Mouse (Mus musculus): Measurements from ENCODE around the gene Dram1. TPM values are rescaled to one million over a fixed set of nuclear protein-coding genes. Genes with fewer than 3 reads are reported as not detected.

Dram1 gene
- polyA plus RNA-seq, 1 experiment from 2014 or later: 2.7 TPM

- POLR2A ChIA-PET: no interaction called here
- no peak for TF ChIP-seq CTCF (IDR thresholded peaks at IDR 0.05)
- no peak for ATAC-seq
- CTCF ChIA-PET: interaction anchor here (1.5 kb wide), 1 partner anchor 9 kb away, joined by 4 read pairs; no protein-coding TSS in a partner anchor
- in situ Hi-C loops (cut with MboI; ENCODE audit: low pct_unique_long_range_greater_than_20kb): loop anchor here (25.0 kb wide), 1 partner anchor 633 kb away; no protein-coding TSS in a partner anchor
- DNase-seq (ENCODE audit: low read depth, low spot score): no peak
- H3K27me3 ChIP-seq: no peaks in the 10 kb centered on the region
Observed at GRCm38 (mm10) chr10:88354599-88354998, 24.3 kb downstream of the Dram1 start.

GRCm38 (mm10) chr10:88352549-88352948, 26.3 kb downstream of the Dram1 start:
- in situ Hi-C loops (cut with MboI; ENCODE audit: low pct_unique_long_range_greater_than_20kb): loop anchor here (25.0 kb wide), 1 partner anchor 635 kb away; no protein-coding TSS in a partner anchor
- no peaks in the 10 kb centered on the region for H3K27me3 ChIP-seq
- ATAC-seq (no peak), DNase-seq (ENCODE audit: low read depth, low spot score) (no peak)
- no peak for TF ChIP-seq CTCF (IDR thresholded peaks at IDR 0.05)
- ChIA-PET POLR2A (no interaction called here), CTCF (no interaction called here)

- no peak for ATAC-seq
- POLR2A ChIA-PET: no interaction called here
- CTCF ChIA-PET: interaction anchor here (1.3 kb wide), 1 partner anchor 815 kb away, joined by 3 read pairs; no protein-coding TSS in a partner anchor
- in situ Hi-C loops (cut with MboI; ENCODE audit: low pct_unique_long_range_greater_than_20kb): loop anchor here (25.0 kb wide), 1 partner anchor 636 kb away; no protein-coding TSS in a partner anchor
- H3K27me3 ChIP-seq: no peaks in the 10 kb centered on the region
- TF ChIP-seq CTCF (IDR thresholded peaks at IDR 0.05): no peak
- no peak for DNase-seq (ENCODE audit: low read depth, low spot score)
Observed at GRCm38 (mm10) chr10:88351411-88352103, 27.3 kb downstream of the Dram1 start.

- in situ Hi-C loops (cut with MboI; ENCODE audit: low pct_unique_long_range_greater_than_20kb): loop anchor here (25.0 kb wide), 1 partner anchor 637 kb away; no protein-coding TSS in a partner anchor
- POLR2A ChIA-PET: no interaction called here
- ATAC-seq (no peak), DNase-seq (ENCODE audit: low read depth, low spot score) (no peak)
- CTCF ChIA-PET: interaction anchor here (1.3 kb wide), 1 partner anchor 814 kb away, joined by 3 read pairs; no protein-coding TSS in a partner anchor
- no peaks in the 10 kb centered on the region for H3K27me3 ChIP-seq
- TF ChIP-seq CTCF (IDR thresholded peaks at IDR 0.05): no peak
Observed at GRCm38 (mm10) chr10:88350687-88351086, 28.2 kb downstream of the Dram1 start.

GRCm38 (mm10) chr10:88349800-88350199, 29.1 kb downstream of the Dram1 start:
- POLR2A ChIA-PET: no interaction called here
- no peak for DNase-seq (ENCODE audit: low read depth, low spot score)
- CTCF ChIA-PET: no interaction called here
- H3K27me3 ChIP-seq: no peaks in the 10 kb centered on the region
- TF ChIP-seq CTCF (IDR thresholded peaks at IDR 0.05): no peak
- ATAC-seq: no peak
- in situ Hi-C loops (cut with MboI; ENCODE audit: low pct_unique_long_range_greater_than_20kb): loop anchor here (25.0 kb wide), 1 partner anchor 638 kb away; no protein-coding TSS in a partner anchor

GRCm38 (mm10) chr10:88346454-88347245, 32.2 kb downstream of the Dram1 start:
- CTCF ChIA-PET: no interaction called here
- no peaks in the 10 kb centered on the region for H3K27me3 ChIP-seq
- no peak for TF ChIP-seq CTCF (IDR thresholded peaks at IDR 0.05)
- POLR2A ChIA-PET: no interaction called here
- DNase-seq (ENCODE audit: low read depth, low spot score) (no peak), ATAC-seq (no peak)
- in situ Hi-C loops (cut with MboI; ENCODE audit: low pct_unique_long_range_greater_than_20kb): no loop called here

GRCm38 (mm10) chr10:88345899-88346401, 32.9 kb downstream of the Dram1 start:
- ATAC-seq (no peak), DNase-seq (ENCODE audit: low read depth, low spot score) (no peak)
- in situ Hi-C loops (cut with MboI; ENCODE audit: low pct_unique_long_range_greater_than_20kb): no loop called here
- POLR2A ChIA-PET: no interaction called here
- TF ChIP-seq CTCF (IDR thresholded peaks at IDR 0.05): no peak
- CTCF ChIA-PET: interaction anchor here (1.0 kb wide), 1 partner anchor 9 kb away, joined by 4 read pairs; no protein-coding TSS in a partner anchor
- no peaks in the 10 kb centered on the region for H3K27me3 ChIP-seq

- in situ Hi-C loops (cut with MboI; ENCODE audit: low pct_unique_long_range_greater_than_20kb): no loop called here
- POLR2A ChIA-PET: no interaction called here
- CTCF ChIA-PET: no interaction called here
- no peak for TF ChIP-seq CTCF (IDR thresholded peaks at IDR 0.05)
- ATAC-seq (no peak), DNase-seq (ENCODE audit: low read depth, low spot score) (no peak)
- no peaks in the 10 kb centered on the region for H3K27me3 ChIP-seq
Observed at GRCm38 (mm10) chr10:88341368-88341767, 37.5 kb downstream of the Dram1 start.

- ChIA-PET POLR2A (no interaction called here), CTCF (no interaction called here)
- DNase-seq (ENCODE audit: low read depth, low spot score) (no peak), ATAC-seq (no peak)
- TF ChIP-seq CTCF (IDR thresholded peaks at IDR 0.05): no peak
- in situ Hi-C loops (cut with MboI; ENCODE audit: low pct_unique_long_range_greater_than_20kb): no loop called here
- no peaks in the 10 kb centered on the region for H3K27me3 ChIP-seq
Observed at GRCm38 (mm10) chr10:88340660-88341059, 38.2 kb downstream of the Dram1 start.

- DNase-seq (ENCODE audit: low read depth, low spot score): no peak
- peak; percentile 38 for TF ChIP-seq CTCF (IDR thresholded peaks at IDR 0.05)
- in situ Hi-C loops (cut with MboI; ENCODE audit: low pct_unique_long_range_greater_than_20kb): no loop called here
- ATAC-seq: no peak
- ChIA-PET POLR2A (no interaction called here), CTCF (interaction anchor here (1.0 to 1.3 kb wide), 3 partner anchors 55 to 778 kb away, joined by 3 to 6 read pairs (median 4); no protein-coding TSS in a partner anchor)
- H3K27me3 ChIP-seq: no peaks in the 10 kb centered on the region
Observed at GRCm38 (mm10) chr10:88330695-88331094, 48.2 kb downstream of the Dram1 start.

All from Patski (cell line).